Mouse (Mus musculus) adrenal gland, postnatal 36 days (tissue): ENCODE measurements at regions not wholly inside any gene's neighbourhood (a gene's known extent, or its start where the extent isn't known, plus 50 kb on each side); places are given as distances from the start of the nearest gene placed in this dataset.

Source experiments
- DNase-seq, 2 experiments: peaks; one replicate each; pipeline ENCODE4 v3.0.0; 2021; ENCODE audit warnings: mixed read lengths in 1 of 2

- no peak for DNase-seq
Observed at GRCm38 (mm10) chr9:87784872-87785271, 53.8 kb upstream of the Tbx18 start.

- no peak for DNase-seq
Observed at GRCm38 (mm10) chr9:87811746-87812145, 80.7 kb upstream of the Tbx18 start.

GRCm38 (mm10) chr9:87822276-87822675 lies 91.2 kb upstream of the Tbx18 start:
- no peak for DNase-seq

DNA sequence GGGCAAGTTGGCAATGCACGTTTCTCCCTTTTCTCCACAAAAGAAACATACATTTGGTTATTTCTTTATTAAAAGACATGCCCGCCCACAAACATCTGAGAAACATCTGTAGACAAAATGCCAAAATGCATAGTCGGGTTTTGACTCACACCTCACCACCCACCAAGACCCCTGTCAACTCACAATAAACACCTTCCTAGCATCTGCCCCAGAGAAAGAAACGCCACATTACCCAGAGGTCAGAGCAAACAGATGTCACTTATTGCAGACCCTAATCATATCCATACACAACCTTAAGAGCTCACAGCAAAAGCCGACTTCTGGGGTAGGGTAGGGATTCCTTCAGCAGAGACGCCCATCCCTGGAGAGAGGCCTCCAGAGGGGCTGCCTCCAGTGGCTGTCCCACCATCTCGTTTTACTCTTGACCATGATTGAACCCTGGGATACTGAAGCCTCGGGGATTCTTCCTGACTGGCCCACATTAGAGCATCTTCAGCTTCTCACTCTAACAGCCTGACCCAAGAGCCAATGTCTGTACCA lies 93.7 kb upstream of the Tbx18 start:
- no peak for DNase-seq

GRCm38 (mm10) chr9:87843898-87844297 lies 112.8 kb upstream of the Tbx18 start:
- DNase-seq, result peak; percentile 4 to 11

GRCm38 (mm10) chr9:87844453-87844852 lies 113.4 kb upstream of the Tbx18 start:
- no peak for DNase-seq

GRCm38 (mm10) chr9:87848882-87849281 lies 117.8 kb upstream of the Tbx18 start:
- no peak for DNase-seq

DNA sequence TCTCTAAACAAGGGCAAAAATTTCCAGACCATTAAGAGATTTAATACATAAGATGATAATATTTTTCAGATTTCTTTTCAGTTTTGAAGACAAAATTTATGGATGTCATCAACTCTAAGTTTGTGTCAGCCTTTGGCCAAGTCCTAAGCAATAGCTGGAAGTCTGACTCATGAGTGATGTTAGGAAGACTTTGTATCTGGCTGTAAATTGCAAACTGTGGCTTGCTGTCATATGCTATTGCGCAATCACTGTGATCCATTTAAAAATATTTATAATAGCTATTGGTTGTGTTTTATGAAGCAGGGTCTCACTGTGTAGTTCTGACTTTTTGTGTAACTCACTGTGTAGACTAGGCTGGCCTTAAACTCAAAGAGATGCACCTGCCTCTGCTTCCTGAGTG lies 119.1 kb upstream of the Tbx18 start:
- no peak for DNase-seq

DNA sequence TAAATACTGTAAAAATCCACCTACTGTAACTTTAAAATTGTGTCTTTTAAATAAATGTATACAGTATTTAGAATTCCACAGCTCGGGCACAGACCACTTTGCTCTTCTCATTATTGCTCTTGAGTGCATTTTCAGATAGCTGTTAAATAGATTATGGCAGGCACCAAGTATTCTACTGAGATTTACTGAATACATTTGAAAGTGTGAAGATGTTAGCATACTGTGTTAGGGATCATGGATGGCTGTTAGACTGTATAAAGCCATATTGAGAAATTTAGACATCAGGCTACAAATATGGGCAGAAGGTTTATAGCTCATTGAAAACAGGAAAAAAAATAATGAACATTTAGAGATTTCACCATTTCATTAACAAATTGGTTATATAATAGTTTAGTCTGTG lies 130.5 kb upstream of the Tbx18 start:
- no peak for DNase-seq

- no peak for DNase-seq
Observed at GRCm38 (mm10) chr9:87865236-87865635, 134.2 kb upstream of the Tbx18 start.

- DNase-seq, result no peak
Observed at GRCm38 (mm10) chr9:87872384-87872905, 141.4 kb upstream of the Tbx18 start.

GRCm38 (mm10) chr9:87882587-87882986 lies 151.5 kb upstream of the Tbx18 start:
- no peak for DNase-seq

- no peak for DNase-seq
Observed at GRCm38 (mm10) chr9:87883069-87883468, 152.0 kb upstream of the Tbx18 start.

- no peak for DNase-seq
Observed at GRCm38 (mm10) chr9:87894051-87894450, 163.0 kb upstream of the Tbx18 start.

- DNase-seq, result no peak
Observed at GRCm38 (mm10) chr9:87894596-87894995, 163.5 kb upstream of the Tbx18 start.

DNA sequence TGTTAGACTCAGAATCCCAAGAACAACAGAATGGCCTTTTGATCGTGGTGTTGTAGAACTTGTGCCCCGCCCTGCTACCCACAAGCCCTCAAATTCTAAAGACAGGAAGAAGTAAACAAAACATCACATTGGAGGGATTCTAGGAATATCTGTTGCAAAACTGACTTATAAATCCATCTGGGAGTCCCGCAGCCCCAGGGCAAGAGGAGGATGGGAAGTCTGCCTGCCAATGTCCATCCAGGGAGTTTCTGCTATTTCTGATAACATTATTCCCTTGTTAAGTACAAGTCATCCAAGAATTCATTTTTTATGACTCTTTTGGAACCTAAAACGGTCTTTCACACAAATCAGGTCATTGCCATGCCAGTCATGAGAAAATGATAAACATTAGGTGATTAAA lies 164.5 kb upstream of the Tbx18 start:
- no peak for DNase-seq

DNA sequence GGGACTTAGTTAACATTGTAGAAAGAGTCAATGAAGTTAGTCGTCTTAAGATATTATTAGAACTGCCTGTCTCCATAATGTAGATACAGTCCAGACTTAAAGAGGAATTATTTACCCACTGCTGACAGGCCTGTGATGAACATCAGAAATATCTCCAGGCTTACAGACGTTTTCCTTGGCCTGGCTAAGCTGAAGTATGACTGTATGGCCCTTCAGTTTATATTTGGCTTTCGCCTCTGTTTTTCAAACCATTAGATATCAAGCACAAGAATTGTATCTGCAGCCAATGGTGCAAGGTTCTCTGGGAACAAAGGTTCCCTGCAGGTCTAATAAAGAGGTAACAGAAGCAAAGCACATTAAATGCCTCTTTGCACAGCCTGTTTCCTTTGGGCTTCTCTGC lies 166.3 kb upstream of the Tbx18 start:
- no peak for DNase-seq

DNA sequence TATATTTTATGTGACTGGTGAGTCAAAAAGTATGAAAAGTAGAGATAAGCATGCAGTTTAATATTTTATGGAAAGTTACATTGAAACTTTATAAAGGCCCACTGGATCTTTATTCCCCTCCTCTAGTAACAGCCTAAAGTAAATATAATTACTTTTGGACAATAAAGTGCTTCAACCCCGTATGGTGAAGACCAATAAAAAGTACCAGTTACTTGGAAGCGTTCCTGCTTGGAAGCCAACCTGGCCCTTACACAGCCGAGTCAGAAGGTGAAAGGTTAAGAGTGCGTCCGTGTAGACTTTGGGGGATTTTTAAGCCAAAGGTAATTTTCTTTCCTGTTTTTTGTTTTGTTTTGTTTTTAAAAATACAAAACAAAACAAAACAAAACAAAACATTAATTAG lies 168.3 kb upstream of the Tbx18 start:
- DNase-seq, result no peak

GRCm38 (mm10) chr9:87899800-87900199 lies 168.7 kb upstream of the Tbx18 start:
- DNase-seq, result no peak

- no peak for DNase-seq
Observed at GRCm38 (mm10) chr9:87921291-87921690, 190.2 kb upstream of the Tbx18 start.

DNA sequence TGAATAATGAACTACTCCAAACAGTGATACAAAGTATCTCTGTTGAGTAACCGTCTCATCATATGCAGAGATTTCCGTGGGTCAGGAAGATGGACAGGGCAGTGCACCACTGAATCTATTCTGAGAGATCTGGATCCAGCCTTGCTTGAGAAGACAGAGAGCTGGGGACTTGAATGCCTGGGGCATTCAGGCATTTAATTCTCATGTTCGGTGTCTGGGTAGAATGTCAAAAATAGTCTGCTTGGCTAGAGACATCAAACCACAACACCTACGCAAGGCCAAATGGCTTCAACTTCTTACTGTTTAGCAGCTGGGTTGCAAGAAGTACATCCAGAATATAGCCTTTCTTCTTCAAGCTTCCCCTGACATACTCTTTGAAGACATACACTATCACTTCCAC lies 194.1 kb upstream of the Tbx18 start:
- DNase-seq, result no peak

GRCm38 (mm10) chr9:87933230-87933629 lies 202.2 kb upstream of the Tbx18 start:
- no peak for DNase-seq

DNA sequence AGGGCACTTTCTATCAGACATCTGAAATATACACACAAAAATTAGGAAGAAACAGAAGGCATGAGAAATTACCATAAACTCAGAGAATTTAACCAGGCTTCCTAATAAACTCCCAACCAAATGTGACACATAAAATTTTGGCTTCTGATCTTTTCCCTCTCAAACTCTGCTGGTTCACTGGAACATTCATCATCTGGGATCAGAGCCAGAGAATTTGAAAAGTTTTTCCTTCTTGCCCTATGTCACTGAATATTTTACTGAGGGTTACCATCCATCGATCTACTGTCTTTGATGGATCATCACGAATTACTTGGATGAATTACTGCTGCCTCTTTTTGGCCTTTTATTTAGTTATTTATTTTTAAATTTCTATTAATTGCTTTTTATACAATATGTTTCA lies 221.4 kb upstream of the Tbx18 start:
- no peak for DNase-seq

- no peak for DNase-seq
Observed at GRCm38 (mm10) chr9:87954941-87955340, 223.9 kb upstream of the Tbx18 start.

DNA sequence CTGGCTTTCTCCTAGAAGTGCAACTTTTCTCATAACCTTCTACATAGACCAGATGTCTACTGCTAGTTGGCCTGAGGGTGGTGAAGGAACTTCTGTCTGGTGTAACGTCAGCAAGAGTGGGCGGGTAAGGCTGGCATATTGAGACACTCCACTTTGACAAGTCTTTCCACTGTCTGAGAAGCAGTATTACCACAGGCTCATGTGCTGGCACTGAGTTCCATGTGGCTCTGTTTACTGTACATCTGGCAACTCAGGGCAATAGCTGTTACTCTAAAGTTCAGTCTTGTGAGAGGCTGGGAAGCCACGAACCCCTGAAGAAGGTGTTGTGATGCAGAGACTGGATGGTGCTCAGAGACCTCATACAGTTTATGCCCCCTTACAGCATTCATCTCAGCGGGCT lies 230.7 kb upstream of the Tbx18 start:
- no peak for DNase-seq
